Mouse (Mus musculus) frontal cortex, postnatal 36 days (tissue): ENCODE measurements around the gene Tsc1.

Experiments used
- DNase-seq, 2 experiments: peaks; one replicate each; pipeline ENCODE4 v3.0.0; 2022; ENCODE audit warnings: low spot score in 2 of 2

Gene Tsc1

DNA sequence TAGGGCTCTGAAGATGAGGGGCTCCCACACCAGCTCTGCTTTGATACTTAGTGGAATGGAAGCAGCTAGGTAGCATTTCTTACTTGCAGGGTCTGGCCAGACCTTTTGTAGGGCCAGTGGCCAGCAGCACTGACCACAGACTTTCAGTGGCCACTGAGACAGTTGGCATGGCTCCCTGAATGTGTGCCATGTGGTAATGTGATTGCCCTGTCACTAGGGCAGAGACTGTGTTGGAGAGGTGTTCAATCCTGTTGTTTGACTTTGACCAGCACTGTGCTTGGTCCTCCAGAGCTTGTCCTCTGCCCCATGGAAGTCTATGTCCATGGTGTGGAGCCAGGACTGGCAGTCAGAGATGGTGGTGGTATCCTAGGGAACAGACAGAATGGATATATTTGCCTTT is 9.5 kb downstream of the Tsc1 start:
- DNase-seq = no peak

DNA sequence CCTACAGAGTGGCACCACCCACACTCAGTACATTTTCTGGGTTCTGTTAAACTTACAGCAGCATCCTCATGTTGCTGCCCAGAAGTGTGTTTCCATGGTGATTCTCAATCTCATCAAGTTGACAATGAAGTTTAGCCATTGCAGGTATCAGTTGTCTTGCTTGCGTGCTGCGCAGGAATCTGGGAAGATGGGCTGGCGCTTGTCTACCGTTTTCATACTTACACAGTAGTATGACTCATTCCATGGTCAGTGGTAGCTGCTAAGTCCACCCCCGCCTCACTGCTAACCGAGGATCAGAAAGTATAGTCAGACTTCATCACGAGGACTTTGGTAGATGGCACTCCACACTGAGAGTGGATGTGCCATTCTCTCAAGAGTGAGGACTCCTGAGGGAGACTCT is 12.3 kb downstream of the Tsc1 start:
- peak; percentile 35 to 53 for DNase-seq

DNA sequence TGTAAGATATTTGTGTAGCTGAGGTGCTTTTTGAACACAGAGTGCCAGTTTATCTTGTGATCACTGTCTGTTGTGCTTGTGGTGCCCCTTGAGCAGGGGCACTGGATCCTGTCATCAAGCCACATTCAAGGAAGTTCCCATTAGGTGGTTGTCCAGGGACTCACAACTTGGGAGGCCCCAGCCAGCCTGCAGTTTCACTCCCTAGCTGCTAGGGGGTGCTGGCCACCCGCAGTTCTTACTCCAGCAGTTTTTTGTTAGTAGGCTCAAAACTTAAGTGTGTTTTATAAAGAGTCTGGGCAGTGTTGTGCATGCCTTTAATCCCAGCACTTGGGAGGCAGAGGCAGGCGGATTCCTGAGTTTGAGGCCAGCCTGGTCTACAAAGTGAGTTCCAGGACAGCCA is 13.3 kb downstream of the Tsc1 start:
- DNase-seq = no peak

GRCm38 (mm10) chr2:28656216-28656615 is 15.2 kb downstream of the Tsc1 start:
- no peak for DNase-seq

DNA sequence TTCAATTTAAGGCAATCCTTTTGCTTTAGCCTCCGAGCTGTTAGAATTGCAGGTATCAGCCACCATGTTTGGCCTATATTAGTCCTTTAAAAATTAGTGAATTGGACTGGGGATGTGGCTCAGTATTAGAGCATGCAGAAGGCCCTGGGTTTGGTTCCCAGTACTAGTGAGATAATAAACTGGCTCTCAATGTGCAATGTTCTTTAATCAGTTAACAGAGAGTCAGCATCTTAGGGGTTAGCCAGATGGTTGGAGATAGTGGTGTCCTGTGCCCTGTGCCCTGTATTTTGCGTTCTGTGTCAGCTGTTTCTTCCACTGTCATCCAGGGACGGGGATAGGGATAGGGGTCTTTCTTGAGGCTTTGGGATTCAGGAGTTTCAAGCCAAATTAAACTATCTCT is 21.9 kb downstream of the Tsc1 start:
- DNase-seq = no peak

DNA sequence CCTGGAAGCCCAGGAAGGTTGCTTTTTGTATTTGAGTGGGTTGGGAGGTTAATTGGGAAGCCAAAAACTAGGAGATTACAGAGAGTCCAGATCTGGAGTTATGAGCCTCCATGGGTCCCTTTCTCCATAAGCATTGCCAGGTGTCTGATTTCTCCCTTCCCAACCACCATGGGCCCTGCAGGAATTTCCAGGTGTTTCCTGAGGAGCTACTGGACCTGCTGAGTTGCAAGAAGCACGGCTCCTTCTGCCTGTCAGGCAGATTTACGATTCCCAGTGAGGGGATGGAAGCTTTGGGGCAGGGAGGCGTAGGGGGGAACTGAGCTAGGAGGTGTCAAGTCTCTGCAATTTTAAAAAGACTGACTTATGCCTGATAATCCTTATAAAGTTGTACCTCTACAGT is 24.8 kb downstream of the Tsc1 start:
- DNase-seq = no peak

GRCm38 (mm10) chr2:28671438-28671837 is 30.4 kb downstream of the Tsc1 start:
- DNase-seq = no peak

- DNase-seq = no peak
Observed at GRCm38 (mm10) chr2:28676005-28676404, 35.0 kb downstream of the Tsc1 start.

GRCm38 (mm10) chr2:28680710-28681109 is 39.7 kb downstream of the Tsc1 start:
- DNase-seq = peak in 1 of 2 experiments; percentile 46

DNA sequence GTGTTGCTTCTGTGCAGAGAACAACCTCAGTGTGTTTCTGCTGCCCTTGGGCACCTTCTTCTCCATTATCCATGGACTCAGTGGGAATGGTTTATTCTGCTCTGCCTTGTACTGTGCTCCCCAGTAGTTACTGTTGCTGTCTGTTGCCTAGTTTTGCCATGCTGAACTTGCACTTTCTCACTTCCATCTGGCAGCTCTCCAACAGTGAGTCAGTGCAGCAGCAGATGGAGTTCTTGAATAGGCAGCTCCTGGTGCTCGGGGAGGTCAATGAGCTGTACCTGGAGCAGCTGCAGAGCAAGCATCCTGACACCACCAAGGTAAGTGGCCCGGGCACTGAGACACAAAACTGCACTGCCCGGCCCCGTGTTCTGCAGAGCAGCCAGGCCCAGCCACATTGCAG is 40.7 kb downstream of the Tsc1 start:
- DNase-seq = peak; percentile 48 to 59

DNA sequence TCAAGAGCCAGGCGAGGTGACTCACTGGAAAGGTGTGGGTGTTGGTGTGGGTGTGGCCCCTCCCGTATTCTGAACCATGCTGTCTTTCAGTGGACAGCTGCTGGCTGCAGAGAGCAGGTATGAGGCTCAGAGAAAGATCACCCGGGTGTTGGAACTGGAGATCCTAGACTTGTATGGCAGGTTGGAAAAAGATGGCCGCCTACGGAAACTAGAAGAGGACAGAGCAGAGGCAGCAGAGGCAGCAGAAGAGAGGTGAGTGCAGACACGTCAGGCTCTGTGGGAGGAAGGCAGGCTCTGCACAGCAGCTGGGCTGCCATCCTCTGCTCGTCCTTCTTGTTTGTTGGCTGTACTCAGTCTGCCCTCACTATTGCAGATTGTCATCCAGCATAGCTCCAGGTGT is 44.9 kb downstream of the Tsc1 start:
- DNase-seq = peak; percentile 38 to 64

DNA sequence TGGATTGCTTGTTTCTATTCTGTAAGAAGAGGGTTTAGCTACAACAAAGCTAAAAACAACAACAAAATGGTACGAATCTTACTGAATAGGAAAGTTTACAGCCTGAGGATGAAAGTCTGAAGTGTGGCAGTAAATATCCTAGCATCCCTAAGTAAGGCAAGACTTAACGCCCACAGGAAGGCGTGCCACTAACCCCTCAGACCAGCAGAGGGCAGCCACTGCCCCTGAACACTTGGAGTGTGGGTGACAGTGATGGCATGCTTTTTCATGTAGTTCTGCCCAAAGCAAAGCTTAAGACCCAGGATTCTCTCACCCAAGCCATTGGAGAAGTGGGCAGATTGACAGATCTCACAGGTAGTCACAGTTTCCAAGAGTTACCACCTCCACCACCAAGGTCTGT is 47.4 kb downstream of the Tsc1 start:
- peak in 1 of 2 experiments; percentile 30 for DNase-seq

GRCm38 (mm10) chr2:28692692-28693091 is 51.7 kb downstream of the Tsc1 start:
- DNase-seq = peak in 1 of 2 experiments; percentile 30

DNA sequence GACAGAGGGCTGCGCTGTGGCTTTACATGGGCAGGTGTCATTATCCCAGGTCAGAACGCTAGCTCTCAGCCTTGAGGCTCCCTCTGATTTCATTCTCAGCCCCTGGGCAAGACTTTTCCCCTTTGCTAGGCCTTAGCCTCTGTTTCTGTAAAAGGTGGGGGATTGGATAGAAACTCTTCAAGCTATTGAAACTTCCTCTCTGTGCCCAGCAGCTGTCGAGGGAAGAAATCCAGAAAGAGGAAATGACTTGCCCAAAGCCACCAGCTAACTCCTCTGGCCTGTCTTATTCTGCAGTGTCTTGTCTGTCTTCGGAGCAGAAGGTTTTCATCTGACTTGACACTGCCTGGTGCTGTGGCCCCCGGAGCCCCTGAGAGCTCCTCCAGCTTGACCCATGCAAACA is 57.5 kb downstream of the Tsc1 start:
- no peak for DNase-seq

- peak; percentile 83 to 90 for DNase-seq
Observed at GRCm38 (mm10) chr2:28699361-28700335, 58.6 kb downstream of the Tsc1 start, which contains the start of the genes Spaca9 and Ak8. Gene Spaca9 (minus strand): TSS chr2:28699727. Gene Ak8 (plus strand): TSS chr2:28700164.

- DNase-seq = no peak
Observed at GRCm38 (mm10) chr2:28701646-28702262, 60.7 kb downstream of the Tsc1 start.

DNA sequence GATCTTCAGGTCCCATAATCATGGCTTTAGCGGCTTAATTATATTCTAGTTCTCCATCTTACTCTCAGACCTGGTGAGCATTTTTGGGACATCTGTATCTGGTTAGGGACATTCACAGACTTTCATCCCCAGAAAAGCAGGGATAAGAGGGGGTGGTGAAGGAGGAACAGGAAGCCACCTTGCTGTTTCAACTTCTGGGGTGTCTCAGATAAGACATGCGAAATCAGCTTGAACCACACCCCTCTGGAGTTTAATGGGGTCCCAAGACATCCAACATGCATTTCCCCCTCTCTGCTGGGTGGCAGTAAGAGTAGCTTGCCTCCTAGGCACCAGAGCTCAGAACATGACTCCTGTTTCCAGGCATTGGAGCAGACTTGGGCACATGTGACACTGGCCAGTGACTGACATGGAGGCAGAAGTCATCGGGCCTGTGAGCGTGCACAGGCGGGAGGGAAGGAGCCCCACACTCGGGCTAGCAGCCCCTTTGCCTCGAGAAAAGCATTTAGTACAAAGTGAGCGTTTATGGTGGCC is 65.1 kb downstream of the Tsc1 start:
- DNase-seq = no peak

DNA sequence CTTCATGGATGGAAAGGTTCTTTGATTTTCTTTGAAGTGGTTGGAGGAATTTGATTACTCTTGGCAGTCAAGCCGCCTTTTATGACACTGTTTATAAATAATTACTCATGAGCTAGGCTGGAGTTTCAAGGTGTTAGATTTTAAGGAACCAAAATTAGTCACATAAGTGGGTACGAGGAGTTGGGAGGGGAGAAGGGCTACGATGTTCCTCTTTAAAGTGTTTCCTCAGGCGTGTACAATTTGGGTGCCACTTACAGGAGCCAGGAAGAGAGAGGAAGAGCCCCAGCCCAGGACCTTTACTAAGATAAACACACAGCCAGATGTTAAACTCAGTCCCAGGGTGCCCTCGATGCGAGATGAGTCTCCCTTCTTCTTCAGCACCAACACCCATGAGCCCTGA is 65.8 kb downstream of the Tsc1 start:
- no peak for DNase-seq

DNA sequence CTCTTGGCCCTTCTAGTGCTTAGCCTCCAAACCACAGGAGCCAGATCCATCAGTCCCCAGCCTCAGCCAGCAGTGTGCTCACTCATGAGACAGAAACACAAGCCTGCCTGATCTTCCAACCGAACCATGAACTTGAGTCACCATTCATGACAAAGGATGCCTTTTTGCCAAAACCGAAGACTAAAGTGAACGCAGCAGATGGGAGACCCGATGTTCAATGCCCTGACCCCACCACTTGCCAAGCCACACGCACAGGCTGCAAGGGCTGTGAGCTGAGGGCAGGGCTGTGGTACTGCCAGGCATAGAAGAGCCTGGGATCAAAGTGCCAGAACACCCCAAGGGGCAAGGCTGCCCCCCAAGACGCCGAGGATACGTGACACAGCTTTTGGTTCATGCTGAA is 72.0 kb downstream of the Tsc1 start:
- no peak for DNase-seq

DNA sequence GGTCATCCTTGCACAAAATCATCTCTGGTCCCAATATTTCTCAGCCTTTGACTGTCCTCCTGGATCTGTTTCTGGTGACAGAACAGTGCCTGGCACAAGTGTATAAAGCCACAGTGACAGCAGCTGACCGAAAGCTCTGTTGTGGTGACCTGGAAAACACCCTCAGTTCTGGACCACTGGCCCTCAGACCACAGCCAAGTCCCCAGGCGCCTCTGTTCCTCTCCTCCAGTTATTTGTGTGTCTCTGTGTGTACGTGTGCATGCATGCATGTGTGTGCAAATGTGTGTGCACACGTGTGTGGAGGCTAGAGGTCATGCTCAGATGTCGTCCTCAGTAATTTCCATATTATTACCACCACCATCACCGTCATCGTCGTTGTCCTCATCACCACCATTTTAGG is 81.4 kb downstream of the Tsc1 start:
- no peak for DNase-seq

- no peak for DNase-seq
Observed at GRCm38 (mm10) chr2:28723912-28724311, 82.9 kb downstream of the Tsc1 start.

DNA sequence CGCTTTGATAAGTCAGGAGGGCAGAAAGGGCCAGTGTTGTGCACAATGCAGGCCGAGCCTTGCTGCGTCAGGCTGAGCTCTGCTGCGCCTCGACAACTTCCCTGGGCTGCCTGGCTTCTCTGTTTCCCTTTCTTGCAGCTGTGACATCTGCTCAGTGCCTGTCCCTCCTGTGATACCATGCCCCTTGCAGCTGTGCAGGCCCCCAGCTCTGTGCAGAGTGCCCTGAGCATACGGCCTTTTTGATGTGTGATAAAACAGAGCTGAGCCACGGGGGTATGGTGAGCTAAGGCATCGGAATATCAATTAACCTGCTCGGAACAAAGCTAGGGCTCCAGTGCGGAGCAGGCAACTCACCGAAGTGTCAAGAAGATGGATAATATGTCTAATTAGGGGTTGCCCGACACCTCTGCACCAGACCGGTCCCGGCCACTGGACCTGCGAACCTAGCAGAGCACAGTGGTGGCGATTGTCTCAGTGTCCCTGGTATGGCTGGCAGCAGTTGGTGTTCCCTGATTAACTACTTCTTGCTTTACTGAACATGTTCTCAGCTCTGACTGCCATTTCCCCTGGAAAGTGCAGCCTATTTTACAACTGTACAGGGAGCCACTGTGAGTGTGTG is 86.9 kb downstream of the Tsc1 start:
- DNase-seq = no peak
